Mouse (Mus musculus) small intestine, adult 2 months (tissue): ENCODE results near the gene Nfib. TPM values are rescaled to one million over a fixed set of nuclear protein-coding genes. Genes with fewer than 3 reads are reported as not detected.

Source experiments
- H3K27ac ChIP-seq: fragments of 200-500 bp; 2 replicates; pipeline ENCODE4 v1.5.1; 2012; ENCODE audit warnings: low read depth, low read length, control low read depth, inconsistent platforms; ENCODE audit not compliant: insufficient read depth
- H3K27me3 ChIP-seq: fragments of 200-500 bp; 2 replicates; pipeline ENCODE4 v1.6.1; 2012; ENCODE audit warnings: mild to moderate bottlenecking, moderate library complexity, low read length, inconsistent platforms; ENCODE audit not compliant: control insufficient read depth, insufficient read depth
- H3K36me3 ChIP-seq: fragments of 200-500 bp; 2 replicates; pipeline ENCODE4 v1.6.1; 2012; ENCODE audit warnings: mild to moderate bottlenecking, low read length, control low read depth, inconsistent platforms; ENCODE audit not compliant: control insufficient read depth, insufficient read depth
- H3K4me1 ChIP-seq: fragments of 200-500 bp; 2 replicates; pipeline ENCODE4 v1.6.1; 2012; ENCODE audit warnings: low read length, inconsistent platforms, mixed read lengths; ENCODE audit not compliant: control insufficient read depth, insufficient read depth, insufficient read length
- H3K4me3 ChIP-seq: fragments of 200-500 bp; 2 replicates; pipeline ENCODE4 v1.5.1; 2012; ENCODE audit warnings: low read depth, mild to moderate bottlenecking, control low read depth, inconsistent platforms, low read length, moderate library complexity
- CTCF ChIP-seq: fragments of 200-500 bp; IDR thresholded peaks from 2 replicates; pipeline ENCODE4 v1.5.1; 2012; ENCODE audit warnings: low read depth, mild to moderate bottlenecking, control low read depth, inconsistent platforms, low read length, moderate library complexity, mixed read lengths; ENCODE audit not compliant: insufficient replicate concordance, insufficient read length; ENCODE audit errors: extremely low read depth
- POLR2A ChIP-seq: fragments of 200-500 bp; IDR thresholded peaks from 2 replicates; pipeline ENCODE4 v1.6.1; 2012; ENCODE audit warnings: low read depth, mild to moderate bottlenecking, control low read depth, inconsistent platforms, low read length, moderate library complexity
- WGBS: fragments of 180-500 bp; shearing (Covaris S2); methylation state at CpG from one replicate; pipeline ENCODE4 v1.1.7; 2018; 5-methylcytosine and 5-hydroxymethylcytosine counted together
- polyA plus RNA-seq: library from polyadenylated mRNA; depleted of rRNA; stranded (reverse); fragments of >200 nt; gene quantifications from 2 replicates; pipeline ENCODE4 v1.2.3, GENCODE M21; 2012

Gene Nfib
- polyA plus RNA-seq, 1 experiment, result 4.7 TPM

DNA sequence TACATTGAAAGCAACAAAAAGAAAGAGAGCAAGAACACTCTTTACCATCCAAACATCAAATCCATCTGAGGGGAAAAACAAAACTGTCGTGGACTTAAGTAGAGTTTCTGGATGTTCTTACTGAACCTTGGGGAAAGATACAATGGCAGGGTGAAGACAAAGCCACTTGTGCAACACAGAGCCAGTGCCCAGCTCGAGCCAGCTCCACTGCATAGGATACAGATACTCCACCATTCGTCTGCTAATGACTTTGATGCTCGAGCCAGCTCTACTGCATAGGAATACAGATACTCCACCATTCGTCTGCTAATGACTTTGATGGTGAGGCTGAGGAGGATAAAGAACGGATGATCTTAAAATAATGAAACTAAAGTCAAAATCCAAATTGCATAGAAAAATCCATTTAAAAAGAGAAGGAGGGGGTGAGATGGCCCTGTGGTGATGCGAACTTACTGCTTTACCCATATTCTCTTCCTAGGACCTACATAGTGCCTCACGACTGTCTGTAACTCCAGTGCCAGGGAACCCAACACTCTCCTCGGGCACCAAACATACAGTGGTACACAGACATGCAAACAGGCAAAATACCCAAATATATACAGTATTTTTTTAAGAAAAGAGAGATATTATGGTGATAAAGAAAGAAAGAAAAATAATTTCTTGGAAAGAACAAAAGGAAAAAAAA lies 337.3 kb downstream of the Nfib start:
- Histone ChIP-seq H3K4me1 (0 out of 2 replicates have a peak, but pooled peaks cover 1% of the 10 kb centered on the region), H3K4me3 (no peak overlapping the region), H3K27ac (no peak overlapping the region), H3K36me3 (no peaks in the 10 kb centered on the region), H3K27me3 (no peaks in the 10 kb centered on the region)
- TF ChIP-seq CTCF, result no peak
- no peak for TF ChIP-seq POLR2A
- WGBS, result 88% methylated on average over 9 of the region's 9 CpGs

DNA sequence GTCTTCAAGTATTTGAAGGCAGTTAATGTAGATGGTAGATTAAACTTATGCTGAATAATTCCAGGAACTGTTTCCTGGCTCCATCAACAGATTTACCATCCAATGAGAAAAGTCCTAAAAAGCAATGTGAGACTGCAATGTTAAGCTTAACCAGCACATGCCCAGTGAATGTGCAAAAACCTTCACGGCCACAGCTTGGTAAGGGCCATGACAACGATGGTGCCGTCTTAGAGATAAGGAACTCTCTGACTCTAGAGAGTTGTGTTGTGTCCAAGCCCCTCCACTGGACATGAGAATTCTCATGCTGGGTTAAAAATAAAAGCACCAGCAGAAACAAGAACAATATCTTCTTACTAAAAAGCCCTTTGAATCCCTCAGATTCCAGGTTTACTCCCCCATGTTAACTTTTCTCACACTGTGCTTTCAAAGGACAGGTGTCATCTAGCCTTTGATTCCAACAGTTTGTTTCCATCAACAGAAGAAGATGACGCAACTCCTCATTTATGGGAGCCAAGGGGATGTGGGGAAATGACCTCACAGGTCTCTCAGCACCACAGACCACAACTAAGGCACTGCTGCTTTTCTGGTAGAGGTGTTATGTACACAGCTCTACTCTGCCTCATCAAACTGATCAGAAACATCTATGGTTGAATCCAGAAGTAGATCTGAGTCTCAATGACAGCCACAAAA lies 340.7 kb downstream of the Nfib start:
- WGBS, result 75% methylated on average over 4 of the region's 4 CpGs
- no peaks in the 10 kb centered on the region for H3K27me3 ChIP-seq
- H3K36me3 ChIP-seq, result no peaks in the 10 kb centered on the region
- no peak overlapping the region for H3K27ac ChIP-seq
- H3K4me3 ChIP-seq, result no peak overlapping the region
- TF ChIP-seq POLR2A (no peak), CTCF (no peak)
- peaks cover 1% of the 10 kb centered on the region; the same call in 1 of the 2 replicates for H3K4me1 ChIP-seq

GRCm38 (mm10) chr4:82363951-82364350 lies 341.6 kb downstream of the Nfib start:
- H3K4me1 ChIP-seq, result peaks cover 1% of the 10 kb centered on the region; the same call in 1 of the 2 replicates
- H3K4me3 ChIP-seq, result no peak overlapping the region
- H3K27me3 ChIP-seq, result no peaks in the 10 kb centered on the region
- TF ChIP-seq POLR2A, result no peak
- TF ChIP-seq CTCF, result no peak
- WGBS, result 73% methylated on average over 6 of the region's 6 CpGs
- H3K36me3 ChIP-seq, result peaks cover under 1% of the 10 kb centered on the region; the same call in 1 of the 2 replicates
- no peak overlapping the region for H3K27ac ChIP-seq

- H3K27ac ChIP-seq, result no peak overlapping the region
- WGBS, result 80% methylated on average over 3 of the region's 3 CpGs
- no peak for TF ChIP-seq POLR2A
- TF ChIP-seq CTCF, result no peak
These were observed 343.3 kb downstream of the Nfib start for GRCm38 (mm10) chr4:82362294-82362693.

GRCm38 (mm10) chr4:82360081-82360511 lies 345.5 kb downstream of the Nfib start:
- TF ChIP-seq POLR2A, result no peak
- no peak for TF ChIP-seq CTCF
- no peak overlapping the region for H3K27ac ChIP-seq
- H3K4me1 ChIP-seq, result peaks cover 1% of the 10 kb centered on the region; the same call in 1 of the 2 replicates
- 77% methylated on average over 4 of the region's 4 CpGs for whole genome bisulfite sequencing
- peaks cover 2% of the 10 kb centered on the region; the same call in 1 of the 2 replicates for H3K36me3 ChIP-seq
- no peaks in the 10 kb centered on the region for H3K27me3 ChIP-seq
- H3K4me3 ChIP-seq, result no peak overlapping the region

More at GRCm38 (mm10) chr4:82362294-82362693, 343.3 kb downstream of the Nfib start:
- no peaks in the 10 kb centered on the region for H3K27me3 ChIP-seq
- peaks cover 2% of the 10 kb centered on the region; the same call in 1 of the 2 replicates for H3K36me3 ChIP-seq
- H3K4me3 ChIP-seq, result no peak overlapping the region
- peaks cover 1% of the 10 kb centered on the region; the same call in 1 of the 2 replicates for H3K4me1 ChIP-seq

- Histone ChIP-seq H3K4me3 (no peak overlapping the region), H3K27ac (no peak overlapping the region), H3K36me3 (peaks cover 2% of the 10 kb centered on the region; the same call in 1 of the 2 replicates), H3K4me1 (peaks cover 1% of the 10 kb centered on the region; the same call in 1 of the 2 replicates), H3K27me3 (no peaks in the 10 kb centered on the region)
- no peak for TF ChIP-seq CTCF
- 75% methylated on average over 3 of the region's 3 CpGs for WGBS
These were observed 346.4 kb downstream of the Nfib start for GRCm38 (mm10) chr4:82359110-82359509.

DNA sequence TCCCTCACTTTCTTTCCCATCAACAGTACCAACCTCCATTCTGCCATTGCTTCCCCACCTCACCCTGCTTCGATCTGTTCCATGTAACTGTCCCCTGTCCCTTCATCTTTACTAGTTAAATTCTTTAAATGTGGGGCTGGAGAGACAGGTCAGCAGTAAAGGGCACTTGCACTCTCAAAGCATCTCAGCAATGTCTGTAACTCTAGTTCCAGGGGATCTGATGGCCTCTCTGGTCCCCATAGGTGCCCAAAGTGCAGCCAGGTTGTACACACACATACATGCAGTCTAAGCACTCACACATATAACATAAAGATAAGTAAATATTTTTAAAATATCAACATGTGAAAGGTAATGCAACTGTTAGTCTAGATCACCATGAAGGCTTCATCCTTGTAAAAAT lies 356.5 kb downstream of the Nfib start:
- TF ChIP-seq POLR2A (no peak), CTCF (no peak)

More for the DNA sequence above, 356.5 kb downstream of the Nfib start:
- Histone ChIP-seq H3K4me3 (no peak overlapping the region), H3K36me3 (peaks cover 20% of the 10 kb centered on the region), H3K27me3 (no peaks in the 10 kb centered on the region), H3K27ac (no peak overlapping the region), H3K4me1 (no peaks in the 10 kb centered on the region)
- WGBS, result 91% methylated on average over 1 of the region's 1 CpGs
